Mouse (Mus musculus): ENCODE measurements around the gene Exoc6.

DNA sequence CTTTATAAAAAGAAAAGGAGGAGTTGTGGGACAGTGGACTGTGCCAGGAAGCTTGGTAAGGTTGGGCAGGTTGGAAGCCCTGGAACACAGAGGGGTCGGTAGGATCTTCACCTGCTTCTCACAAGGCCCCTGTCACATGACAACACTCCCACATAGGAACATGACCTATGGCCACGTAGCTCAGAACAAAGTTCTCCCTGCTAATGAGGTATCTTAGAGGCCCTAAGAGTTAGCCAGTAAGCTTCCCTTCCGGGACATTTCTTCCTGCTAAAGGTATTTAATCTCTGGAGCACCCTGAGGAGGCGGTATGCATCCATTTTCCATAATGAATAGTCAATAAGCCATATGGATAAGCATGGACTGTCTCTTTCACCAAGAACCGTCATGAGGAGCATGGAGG lies 119.3 kb downstream of the Exoc6 start:
- no peak for TF ChIP-seq CTCF (IDR thresholded peaks at IDR 0.05; ENCODE audit: low read depth)
- TF ChIP-seq EP300 (IDR thresholded peaks at IDR 0.05; ENCODE audit: low read depth), result no peak
